Mouse (Mus musculus): Measurements from ENCODE around the gene Otogl. TPM values are rescaled to one million over a fixed set of nuclear protein-coding genes. Genes with fewer than 3 reads are reported as not detected.

Gene Otogl
- 0.03 TPM in 1 of 2 replicates, not detected in the other for polyA plus RNA-seq (2015; fragmentation: Nextera tagmentation; extraction: Ambion mirVana)

DNA sequence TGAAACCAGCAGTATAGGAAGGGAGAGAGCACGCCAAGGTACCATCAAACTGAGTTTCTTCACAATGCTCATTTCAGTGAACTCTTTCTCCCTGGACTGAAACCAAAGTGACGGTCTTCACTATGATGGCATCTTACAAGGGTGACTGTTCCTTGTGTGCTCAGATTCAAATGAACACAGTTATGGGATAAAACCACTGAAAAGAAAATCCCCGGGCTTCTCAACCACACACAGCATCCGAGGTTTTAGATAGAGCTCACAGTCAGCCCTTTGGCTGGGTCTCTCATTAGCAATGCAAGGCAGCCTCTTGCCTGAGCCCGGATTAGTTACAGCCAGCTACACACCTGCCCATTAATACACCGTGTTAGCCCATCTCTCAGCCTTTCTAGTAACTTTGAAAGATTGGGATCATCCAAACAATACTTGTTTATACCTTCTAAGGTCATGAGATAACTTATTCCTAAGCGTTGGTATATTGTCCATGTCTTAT lies at the start of gene Otogl:
Gene Otogl, minus strand, starts transcription at position 51 of the 490 bp plus-strand sequence.
- Histone ChIP-seq H3K27ac (replicated peaks) (no peak within 1 kb of the TSS), H3K36me3 (no peaks in the 10 kb centered on the region), H3K4me2 (no peak within 1 kb of the TSS), H3K4me1 (no peaks in the 10 kb centered on the region), H3K4me3 (replicated peaks) (no peak within 1 kb of the TSS), H3K9ac (replicated peaks) (no peak within 1 kb of the TSS), H3K9me3 (replicated peaks) (no peaks in the 10 kb centered on the region), H3K27me3 (replicated peaks) (no peaks in the 10 kb centered on the region)
- WGBS = 55% methylated on average over 7 of the region's 7 CpGs
- no peak for ATAC-seq (ENCODE audit: low FRiP score)

DNA sequence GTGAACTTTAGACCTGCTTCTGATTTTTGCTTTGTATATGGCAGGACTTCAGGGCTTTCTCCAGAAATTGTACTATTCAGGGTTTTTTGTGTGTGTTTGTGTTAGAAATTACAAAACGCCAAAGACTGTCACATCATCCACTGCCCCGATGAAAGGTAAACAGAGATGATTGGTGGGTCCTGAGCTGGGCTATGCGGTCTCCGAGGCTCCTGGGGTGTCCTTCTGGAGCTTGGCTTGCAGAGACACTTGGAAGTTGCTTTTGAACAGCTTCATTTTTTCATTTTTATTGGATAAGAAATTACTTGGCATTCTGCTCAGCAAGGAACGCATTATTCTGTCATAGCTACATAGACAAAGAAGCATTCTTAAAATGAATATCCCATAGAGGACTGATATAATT lies 44.7 kb upstream of the Otogl start:
- Histone ChIP-seq H3K9me3 (replicated peaks) (no peaks in the 10 kb centered on the region), H3K27ac (replicated peaks) (no peak overlapping the region), H3K9ac (replicated peaks) (no peak overlapping the region), H3K4me3 (replicated peaks) (no peak overlapping the region), H3K4me1 (no peaks in the 10 kb centered on the region), H3K4me2 (no peak overlapping the region), H3K36me3 (no peaks in the 10 kb centered on the region), H3K27me3 (replicated peaks) (no peaks in the 10 kb centered on the region)
- ATAC-seq (ENCODE audit: low FRiP score) = no peak
- WGBS = 89% methylated on average over 5 of the region's 5 CpGs

DNA sequence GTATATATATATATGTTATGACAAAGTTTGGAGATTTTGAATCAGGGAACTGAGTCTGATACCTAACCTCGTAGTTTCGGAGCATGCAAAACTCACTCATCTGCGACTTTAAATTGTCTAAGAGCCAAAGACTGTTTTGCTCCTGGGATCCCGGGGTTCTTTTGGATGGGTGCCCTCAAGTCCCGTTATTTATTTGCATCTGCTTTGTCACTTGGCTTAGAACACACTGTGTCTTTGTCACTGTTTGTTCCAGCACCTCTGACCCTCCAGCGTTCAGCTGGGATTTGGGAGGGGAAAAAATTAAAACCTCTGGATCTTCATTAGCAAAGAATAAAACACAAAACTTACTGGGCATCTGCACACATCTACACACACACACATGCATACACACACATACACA lies 42.5 kb upstream of the Otogl start:
- Histone ChIP-seq H3K9ac (replicated peaks) (no peak overlapping the region), H3K27ac (replicated peaks) (no peak overlapping the region), H3K36me3 (no peaks in the 10 kb centered on the region), H3K4me3 (replicated peaks) (no peak overlapping the region), H3K4me2 (no peak overlapping the region), H3K4me1 (no peaks in the 10 kb centered on the region), H3K9me3 (replicated peaks) (no peaks in the 10 kb centered on the region), H3K27me3 (replicated peaks) (no peaks in the 10 kb centered on the region)
- 53% methylated on average over 6 of the region's 6 CpGs for WGBS
- no peak for ATAC-seq (ENCODE audit: low FRiP score)

DNA sequence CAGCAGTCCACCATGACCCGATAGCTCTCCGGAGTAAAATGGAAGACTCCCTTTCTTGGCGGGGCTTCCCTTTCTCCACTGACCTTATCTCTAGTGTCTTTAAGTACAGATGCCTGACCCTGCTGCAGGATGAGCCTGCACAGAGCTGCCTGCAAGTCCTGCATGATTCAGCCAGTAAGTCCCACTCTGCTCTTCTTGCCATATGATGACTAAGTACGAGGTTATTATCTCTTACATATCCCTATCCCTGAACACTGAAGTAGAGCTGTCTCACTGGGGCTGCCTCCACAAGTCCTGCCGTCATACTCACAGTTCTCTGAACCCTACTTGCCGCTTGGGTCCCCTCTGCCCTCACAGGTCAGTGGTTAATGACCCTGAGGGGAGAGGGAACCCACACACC lies 39.7 kb upstream of the Otogl start:
- no peak overlapping the region for H3K4me3 ChIP-seq (replicated peaks)
- H3K9me3 ChIP-seq (replicated peaks) = no peaks in the 10 kb centered on the region
- 94% methylated on average over 6 of the region's 6 CpGs for WGBS
- H3K9ac ChIP-seq (replicated peaks) = no peak overlapping the region
- H3K4me2 ChIP-seq = no peak overlapping the region
- no peaks in the 10 kb centered on the region for H3K36me3 ChIP-seq
- H3K4me1 ChIP-seq = no peaks in the 10 kb centered on the region
- H3K27ac ChIP-seq (replicated peaks) = no peak overlapping the region
- no peak for ATAC-seq (ENCODE audit: low FRiP score)
- no peaks in the 10 kb centered on the region for H3K27me3 ChIP-seq (replicated peaks)

DNA sequence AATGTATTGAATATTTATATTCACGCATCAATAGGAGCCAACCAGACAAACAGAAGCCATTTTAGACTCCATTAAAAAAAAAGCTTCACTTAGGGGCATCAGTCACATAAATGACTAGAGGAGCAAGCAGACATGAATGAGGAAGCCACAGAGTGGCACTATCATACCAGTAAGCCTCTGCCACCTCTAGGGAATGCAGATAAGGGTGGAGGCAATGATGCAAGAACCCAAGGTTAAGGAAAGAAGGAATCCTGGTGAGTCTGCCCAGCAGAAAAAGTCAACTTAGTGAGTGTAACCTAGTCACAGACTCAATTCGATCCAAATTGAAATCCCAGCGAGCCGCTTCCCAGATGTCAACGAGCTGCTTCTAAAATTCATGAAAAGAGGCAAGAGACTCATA lies 38.0 kb upstream of the Otogl start:
- H3K4me3 ChIP-seq (replicated peaks) = no peak overlapping the region
- no peaks in the 10 kb centered on the region for H3K36me3 ChIP-seq
- H3K4me1 ChIP-seq = no peaks in the 10 kb centered on the region
- no peak for ATAC-seq (ENCODE audit: low FRiP score)
- H3K4me2 ChIP-seq = no peak overlapping the region
- no peaks in the 10 kb centered on the region for H3K27me3 ChIP-seq (replicated peaks)
- no peaks in the 10 kb centered on the region for H3K9me3 ChIP-seq (replicated peaks)
- no peak overlapping the region for H3K27ac ChIP-seq (replicated peaks)
- WGBS = 92% methylated on average over 5 of the region's 5 CpGs
- H3K9ac ChIP-seq (replicated peaks) = no peak overlapping the region

DNA sequence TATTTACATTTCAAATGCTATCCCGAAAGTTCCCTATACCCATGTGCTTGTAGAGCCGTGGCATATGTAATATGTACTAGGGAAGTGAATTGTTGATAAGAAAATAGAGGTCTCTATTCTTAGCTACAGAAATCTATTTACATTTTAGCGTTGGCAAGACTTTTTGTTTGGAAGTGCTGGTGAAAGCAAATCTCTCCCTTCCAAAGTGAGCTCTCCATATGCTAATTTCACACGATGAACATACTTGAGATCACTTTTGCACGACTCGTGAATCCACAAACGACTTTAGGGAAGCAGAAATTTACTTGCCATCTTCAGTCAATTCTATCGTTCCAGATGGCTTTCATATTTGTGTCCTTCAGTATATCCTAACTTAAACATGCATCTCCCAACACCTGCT lies 36.7 kb upstream of the Otogl start:
- no peaks in the 10 kb centered on the region for H3K9me3 ChIP-seq (replicated peaks)
- H3K9ac ChIP-seq (replicated peaks) = no peak overlapping the region
- no peak for ATAC-seq (ENCODE audit: low FRiP score)
- H3K27me3 ChIP-seq (replicated peaks) = no peaks in the 10 kb centered on the region
- H3K4me2 ChIP-seq = no peak overlapping the region
- no peak overlapping the region for H3K4me3 ChIP-seq (replicated peaks)
- H3K36me3 ChIP-seq = no peaks in the 10 kb centered on the region
- no peak overlapping the region for H3K27ac ChIP-seq (replicated peaks)
- 86% methylated on average over 8 of the region's 8 CpGs for WGBS
- H3K4me1 ChIP-seq = no peaks in the 10 kb centered on the region

DNA sequence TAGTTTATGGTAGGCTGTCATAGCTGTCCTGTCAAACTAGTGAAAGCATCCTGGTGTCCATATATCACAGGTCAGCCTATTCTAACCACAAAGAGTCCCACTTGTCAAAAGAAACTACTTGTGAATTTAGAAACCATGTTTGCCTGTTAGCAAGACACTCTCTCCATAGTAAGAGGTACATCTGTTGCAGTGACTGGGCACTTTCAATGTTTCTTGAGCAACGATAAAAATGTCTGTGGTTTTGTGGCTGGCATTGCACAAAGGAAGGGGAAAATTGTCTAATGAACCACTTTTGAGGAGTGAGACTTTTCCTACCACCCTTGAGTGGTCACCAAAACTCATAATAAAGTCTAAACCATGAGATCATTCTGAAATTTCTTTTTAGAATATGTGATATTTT lies 36.1 kb upstream of the Otogl start:
- WGBS = 76% methylated on average over 1 of the region's 1 CpGs
- Histone ChIP-seq H3K4me1 (no peaks in the 10 kb centered on the region), H3K36me3 (no peaks in the 10 kb centered on the region), H3K4me3 (replicated peaks) (no peak overlapping the region), H3K27ac (replicated peaks) (no peak overlapping the region), H3K9ac (replicated peaks) (no peak overlapping the region), H3K4me2 (no peak overlapping the region), H3K27me3 (replicated peaks) (no peaks in the 10 kb centered on the region), H3K9me3 (replicated peaks) (no peaks in the 10 kb centered on the region)
- ATAC-seq (ENCODE audit: low FRiP score) = no peak

DNA sequence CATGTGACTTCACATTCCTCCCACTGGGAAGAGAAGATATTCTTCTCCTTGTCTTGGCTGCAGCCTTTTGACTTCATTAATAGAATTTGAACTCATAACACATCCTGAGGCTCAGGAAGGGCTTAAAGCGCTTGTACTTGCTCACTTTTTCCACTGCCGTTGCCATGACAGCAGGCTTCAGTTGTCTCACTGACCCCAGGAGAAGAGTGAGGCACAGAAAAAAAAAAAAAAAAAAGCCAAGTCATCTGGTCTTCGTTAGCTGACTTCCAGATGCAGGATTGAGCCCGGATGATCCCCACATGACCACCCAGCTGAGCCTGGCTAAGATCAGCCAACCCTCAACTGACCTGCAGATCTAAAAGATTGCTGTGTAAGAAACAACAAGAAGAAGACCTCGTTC lies 34.4 kb upstream of the Otogl start:
- ATAC-seq (ENCODE audit: low FRiP score) = no peak
- no peak overlapping the region for H3K4me3 ChIP-seq (replicated peaks)
- no peaks in the 10 kb centered on the region for H3K4me1 ChIP-seq

DNA sequence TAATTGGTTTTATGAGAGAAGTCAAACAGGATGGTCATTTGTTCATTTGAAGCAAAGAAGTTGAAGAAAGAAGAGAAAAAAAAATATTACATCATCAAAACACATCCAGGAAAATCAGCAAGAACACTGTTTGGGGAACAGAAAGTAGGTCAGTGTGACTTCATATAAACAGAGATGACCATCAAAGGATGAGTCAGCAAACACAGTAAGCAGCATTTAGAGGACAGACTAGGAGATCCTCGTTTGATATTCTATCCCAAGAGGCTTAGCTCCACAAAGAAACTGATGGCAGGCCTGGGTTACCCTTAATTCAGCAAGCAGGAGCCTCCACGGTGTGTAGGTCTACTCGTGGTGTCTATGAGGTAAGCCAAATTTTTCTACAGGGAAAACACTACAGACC lies 31.9 kb upstream of the Otogl start:
- Histone ChIP-seq H3K4me2 (no peak overlapping the region), H3K4me1 (no peaks in the 10 kb centered on the region), H3K4me3 (replicated peaks) (no peak overlapping the region), H3K9me3 (replicated peaks) (no peaks in the 10 kb centered on the region), H3K36me3 (no peaks in the 10 kb centered on the region), H3K27ac (replicated peaks) (no peak overlapping the region), H3K27me3 (replicated peaks) (no peaks in the 10 kb centered on the region), H3K9ac (replicated peaks) (no peak overlapping the region)
- no peak for ATAC-seq (ENCODE audit: low FRiP score)
- 77% methylated on average over 3 of the region's 3 CpGs for WGBS

More for the DNA sequence above, 34.4 kb upstream of the Otogl start:
- no peaks in the 10 kb centered on the region for H3K9me3 ChIP-seq (replicated peaks)
- no peak overlapping the region for H3K27ac ChIP-seq (replicated peaks)
- H3K9ac ChIP-seq (replicated peaks) = no peak overlapping the region
- WGBS = 69% methylated on average over 5 of the region's 5 CpGs
- H3K36me3 ChIP-seq = no peaks in the 10 kb centered on the region
- H3K4me2 ChIP-seq = no peak overlapping the region
- H3K27me3 ChIP-seq (replicated peaks) = no peaks in the 10 kb centered on the region

DNA sequence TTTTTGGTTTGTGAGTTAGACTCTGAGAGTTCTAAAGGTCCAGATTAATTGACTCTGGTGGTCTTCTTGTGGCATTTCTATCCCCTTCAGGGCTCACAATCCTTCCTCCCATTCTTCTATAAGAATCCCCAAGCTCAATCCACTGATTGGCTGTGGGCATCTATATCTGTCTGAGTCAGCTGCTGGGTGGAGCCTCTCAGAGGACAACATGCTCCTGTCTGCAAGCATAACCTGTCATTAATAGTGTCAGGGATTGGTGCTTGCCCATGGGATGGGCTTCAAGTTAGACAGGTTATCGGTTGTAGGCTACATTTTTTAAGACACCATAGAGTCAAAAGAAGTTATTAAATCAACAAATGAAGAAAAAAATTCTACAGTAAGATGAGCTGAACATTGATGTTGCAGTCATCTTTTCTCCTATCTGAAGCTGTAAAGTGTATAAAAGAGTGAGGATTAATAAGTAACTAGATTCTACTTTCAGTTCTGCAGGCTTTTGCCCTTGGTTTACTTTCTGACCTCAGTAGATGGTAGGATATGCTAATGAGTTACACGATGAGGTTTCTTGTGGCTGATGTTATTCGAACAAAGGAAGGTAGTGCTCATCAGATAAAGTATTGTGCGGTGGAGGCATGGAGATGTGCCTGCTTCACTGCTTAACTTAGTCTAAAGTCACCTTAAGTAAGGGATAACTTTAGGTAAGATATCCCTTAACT lies 29.4 kb upstream of the Otogl start:
- no peaks in the 10 kb centered on the region for H3K4me1 ChIP-seq
- no peak overlapping the region for H3K4me3 ChIP-seq (replicated peaks)
- H3K27ac ChIP-seq (replicated peaks) = no peak overlapping the region
- H3K36me3 ChIP-seq = no peaks in the 10 kb centered on the region
- H3K9ac ChIP-seq (replicated peaks) = no peak overlapping the region
- no peak overlapping the region for H3K4me2 ChIP-seq
- no peaks in the 10 kb centered on the region for H3K9me3 ChIP-seq (replicated peaks)
- 94% methylated on average over 4 of the region's 4 CpGs for WGBS
- no peaks in the 10 kb centered on the region for H3K27me3 ChIP-seq (replicated peaks)
- no peak for ATAC-seq (ENCODE audit: low FRiP score)

DNA sequence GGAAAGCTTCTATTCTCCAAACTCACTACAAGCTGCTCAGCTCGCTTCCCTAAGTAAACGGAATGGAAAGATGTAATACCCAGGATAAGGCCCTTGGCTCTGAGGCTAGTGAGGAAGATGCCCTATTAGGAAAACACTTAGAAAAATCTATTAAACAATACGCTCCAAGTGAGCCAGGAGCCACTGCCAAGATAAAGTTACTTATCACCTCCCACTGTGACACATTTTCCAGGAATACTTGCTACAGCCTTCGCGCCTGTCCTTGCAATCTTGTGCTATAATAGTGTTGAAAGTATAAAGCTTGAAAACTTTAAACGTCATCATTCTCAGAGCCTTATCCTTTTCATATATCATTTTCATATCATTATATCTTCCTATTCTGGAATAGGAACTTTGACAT lies 28.4 kb upstream of the Otogl start:
- Histone ChIP-seq H3K9me3 (replicated peaks) (no peaks in the 10 kb centered on the region), H3K36me3 (no peaks in the 10 kb centered on the region), H3K27ac (replicated peaks) (no peak overlapping the region), H3K27me3 (replicated peaks) (no peaks in the 10 kb centered on the region), H3K9ac (replicated peaks) (no peak overlapping the region), H3K4me2 (no peak overlapping the region), H3K4me3 (replicated peaks) (no peak overlapping the region), H3K4me1 (no peaks in the 10 kb centered on the region)
- no peak for ATAC-seq (ENCODE audit: low FRiP score)
- WGBS = 83% methylated on average over 6 of the region's 6 CpGs

DNA sequence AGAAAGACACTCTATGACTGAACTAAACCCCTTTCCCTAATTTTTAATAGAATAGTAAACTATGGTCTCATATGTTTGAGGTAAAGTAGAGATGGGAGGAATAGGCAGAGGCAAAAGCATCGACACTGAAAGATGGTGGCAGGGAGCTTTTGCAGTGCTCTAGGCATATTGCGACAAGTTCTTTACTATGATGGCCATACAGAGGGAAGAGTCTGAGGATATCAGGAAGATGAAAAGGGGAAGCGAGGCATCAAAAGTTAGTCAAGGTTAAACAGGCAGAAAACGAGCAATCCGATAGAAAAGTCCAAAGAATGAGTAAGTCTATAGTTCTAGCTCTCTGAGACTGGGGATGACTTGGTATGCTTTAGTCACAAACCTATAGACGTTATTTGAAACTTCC lies 27.9 kb upstream of the Otogl start:
- Histone ChIP-seq H3K4me1 (no peaks in the 10 kb centered on the region), H3K27me3 (replicated peaks) (no peaks in the 10 kb centered on the region), H3K9ac (replicated peaks) (no peak overlapping the region), H3K36me3 (no peaks in the 10 kb centered on the region), H3K4me2 (no peak overlapping the region), H3K4me3 (replicated peaks) (no peak overlapping the region), H3K9me3 (replicated peaks) (no peaks in the 10 kb centered on the region), H3K27ac (replicated peaks) (no peak overlapping the region)
- ATAC-seq (ENCODE audit: low FRiP score) = no peak
- 86% methylated on average over 6 of the region's 6 CpGs for WGBS

All from neural tube, embryonic 15.5 days (tissue).